Mouse (Mus musculus): Measurements from ENCODE around the gene Coro1b. TPM values are rescaled to one million over a fixed set of nuclear protein-coding genes. Genes with fewer than 3 reads are reported as not detected.

The Coro1b gene
- polyA plus RNA-seq, 1 experiment from 2014 or later: 128 TPM

Other genes starting within 250 kb of the Coro1b start
- gene Tcirg1, start 241.5 kb upstream of the Coro1b start, polyA plus RNA-seq (2016; fragmentation: Nextera tagmentation; extraction: Ambion mirVana): 19.7 and 22.0 TPM in 2 replicates
- gene Ndufs8, start 235.8 kb upstream of the Coro1b start, polyA plus RNA-seq (2016; fragmentation: Nextera tagmentation; extraction: Ambion mirVana): 226 and 234 TPM in 2 replicates
- 0.84 and 0.87 TPM in 2 replicates for gene Aldh3b1, start 218.8 kb upstream of the Coro1b start, polyA plus RNA-seq (2016; fragmentation: Nextera tagmentation; extraction: Ambion mirVana)
- gene Unc93b1, start 213.4 kb upstream of the Coro1b start, polyA plus RNA-seq (2016; fragmentation: Nextera tagmentation; extraction: Ambion mirVana): 8.4 and 11.1 TPM in 2 replicates
- not detected in 2 replicates for gene Aldh3b3, start 190.0 kb upstream of the Coro1b start, polyA plus RNA-seq (2016; fragmentation: Nextera tagmentation; extraction: Ambion mirVana)
- gene Aldh3b2, start 176.3 kb upstream of the Coro1b start, polyA plus RNA-seq (2016; fragmentation: Nextera tagmentation; extraction: Ambion mirVana): 0.65 and 0.68 TPM in 2 replicates
- gene Acy3, start 162.0 kb upstream of the Coro1b start, polyA plus RNA-seq (2016; fragmentation: Nextera tagmentation; extraction: Ambion mirVana): 2.8 and 3.2 TPM in 2 replicates
- not detected in 2 replicates for gene Tbx10, start 155.9 kb upstream of the Coro1b start, polyA plus RNA-seq (2016; fragmentation: Nextera tagmentation; extraction: Ambion mirVana)
- gene Nudt8, start 148.0 kb upstream of the Coro1b start, polyA plus RNA-seq (2016; fragmentation: Nextera tagmentation; extraction: Ambion mirVana): 20.6 and 22.8 TPM in 2 replicates
- gene Gm49405, start 148.0 kb upstream of the Coro1b start, polyA plus RNA-seq (2016; fragmentation: Nextera tagmentation; extraction: Ambion mirVana): 4.3 TPM in 2 replicates
- 4.5 and 6.0 TPM in 2 replicates for gene Doc2g, start 145.3 kb upstream of the Coro1b start, polyA plus RNA-seq (2016; fragmentation: Nextera tagmentation; extraction: Ambion mirVana)
- 201 and 209 TPM in 2 replicates for gene Ndufv1, start 135.8 kb upstream of the Coro1b start, polyA plus RNA-seq (2016; fragmentation: Nextera tagmentation; extraction: Ambion mirVana)
- 349 and 353 TPM in 2 replicates for gene Gstp1, start 110.6 kb upstream of the Coro1b start, polyA plus RNA-seq (2016; fragmentation: Nextera tagmentation; extraction: Ambion mirVana)
- gene Gstp2, start 102.6 kb upstream of the Coro1b start, polyA plus RNA-seq (2016; fragmentation: Nextera tagmentation; extraction: Ambion mirVana): 1.8 and 2.8 TPM in 2 replicates
- not detected in 2 replicates for gene Gstp3, start 89.0 kb upstream of the Coro1b start, polyA plus RNA-seq (2016; fragmentation: Nextera tagmentation; extraction: Ambion mirVana)
- gene Cabp2, start 67.0 kb upstream of the Coro1b start, polyA plus RNA-seq (2016; fragmentation: Nextera tagmentation; extraction: Ambion mirVana): not detected in 2 replicates
- gene Cdk2ap2, start 51.4 kb upstream of the Coro1b start, polyA plus RNA-seq (2016; fragmentation: Nextera tagmentation; extraction: Ambion mirVana): 73.6 and 75.9 TPM in 2 replicates
- 26.2 and 27.8 TPM in 2 replicates for gene Pitpnm1, start 48.6 kb upstream of the Coro1b start, polyA plus RNA-seq (2016; fragmentation: Nextera tagmentation; extraction: Ambion mirVana)
- 67.3 and 69.4 TPM in 2 replicates for gene Aip, start 22.8 kb upstream of the Coro1b start, polyA plus RNA-seq (2016; fragmentation: Nextera tagmentation; extraction: Ambion mirVana)
- gene Gpr152, start 8.8 kb upstream of the Coro1b start, polyA plus RNA-seq (2016; fragmentation: Nextera tagmentation; extraction: Ambion mirVana): not detected in 2 replicates
- 0.13 and 0.19 TPM in 2 replicates for gene Cabp4, start 4.6 kb upstream of the Coro1b start, polyA plus RNA-seq (2016; fragmentation: Nextera tagmentation; extraction: Ambion mirVana)
- 0.92 and 0.94 TPM in 2 replicates for gene Ptprcap, start 5.0 kb downstream of the Coro1b start, polyA plus RNA-seq (2016; fragmentation: Nextera tagmentation; extraction: Ambion mirVana)
- 62.3 and 71.7 TPM in 2 replicates for gene Rps6kb2, start 14.7 kb downstream of the Coro1b start, polyA plus RNA-seq (2016; fragmentation: Nextera tagmentation; extraction: Ambion mirVana)
- 3.9 and 4.8 TPM in 2 replicates for gene Carns1, start 26.9 kb downstream of the Coro1b start, polyA plus RNA-seq (2016; fragmentation: Nextera tagmentation; extraction: Ambion mirVana)
- 1.1 and 1.4 TPM in 2 replicates for gene Tbc1d10c, start 42.7 kb downstream of the Coro1b start, polyA plus RNA-seq (2016; fragmentation: Nextera tagmentation; extraction: Ambion mirVana)
- 753 and 767 TPM in 2 replicates for gene Ppp1ca, start 43.4 kb downstream of the Coro1b start, polyA plus RNA-seq (2016; fragmentation: Nextera tagmentation; extraction: Ambion mirVana)
- gene Rad9a, start 53.0 kb downstream of the Coro1b start, polyA plus RNA-seq (2016; fragmentation: Nextera tagmentation; extraction: Ambion mirVana): 25.9 and 34.0 TPM in 2 replicates
- gene Clcf1, start 65.6 kb downstream of the Coro1b start, polyA plus RNA-seq (2016; fragmentation: Nextera tagmentation; extraction: Ambion mirVana): 0.87 and 0.95 TPM in 2 replicates
- gene AC109138.7, start 65.7 kb downstream of the Coro1b start, polyA plus RNA-seq (2016; fragmentation: Nextera tagmentation; extraction: Ambion mirVana): not detected in 2 replicates
- 18.7 and 19.8 TPM in 2 replicates for gene Pold4, start 83.3 kb downstream of the Coro1b start, polyA plus RNA-seq (2016; fragmentation: Nextera tagmentation; extraction: Ambion mirVana)
- gene Ssh3, start 120.6 kb downstream of the Coro1b start, polyA plus RNA-seq (2016; fragmentation: Nextera tagmentation; extraction: Ambion mirVana): 5.9 and 7.0 TPM in 2 replicates
- 18.5 and 19.0 TPM in 2 replicates for gene Ankrd13d, start 134.5 kb downstream of the Coro1b start, polyA plus RNA-seq (2016; fragmentation: Nextera tagmentation; extraction: Ambion mirVana)
- 19.7 and 21.2 TPM in 2 replicates for gene Grk2, start 157.6 kb downstream of the Coro1b start, polyA plus RNA-seq (2016; fragmentation: Nextera tagmentation; extraction: Ambion mirVana)
- 49.6 and 51.7 TPM in 2 replicates for gene Kdm2a, start 249.7 kb downstream of the Coro1b start, polyA plus RNA-seq (2016; fragmentation: Nextera tagmentation; extraction: Ambion mirVana)